Mouse (Mus musculus): ENCODE measurements around the gene Stxbp3. TPM values are rescaled to one million over a fixed set of nuclear protein-coding genes. Genes with fewer than 3 reads are reported as not detected.
"Not testable (repeated sequence)": the region's sequence is repeated elsewhere in the genome, so short reads cannot be mapped to it uniquely, and the experiment has no call there.

Stxbp3 gene
- polyA plus RNA-seq, 2 experiments from 2014 or later, result 76.9 to 97.7 TPM

- peak; percentile 84 for ATAC-seq
Measured at GRCm38 (mm10) chr3:108856386-108857123, 16.2 kb upstream of the Stxbp3 start.

DNA sequence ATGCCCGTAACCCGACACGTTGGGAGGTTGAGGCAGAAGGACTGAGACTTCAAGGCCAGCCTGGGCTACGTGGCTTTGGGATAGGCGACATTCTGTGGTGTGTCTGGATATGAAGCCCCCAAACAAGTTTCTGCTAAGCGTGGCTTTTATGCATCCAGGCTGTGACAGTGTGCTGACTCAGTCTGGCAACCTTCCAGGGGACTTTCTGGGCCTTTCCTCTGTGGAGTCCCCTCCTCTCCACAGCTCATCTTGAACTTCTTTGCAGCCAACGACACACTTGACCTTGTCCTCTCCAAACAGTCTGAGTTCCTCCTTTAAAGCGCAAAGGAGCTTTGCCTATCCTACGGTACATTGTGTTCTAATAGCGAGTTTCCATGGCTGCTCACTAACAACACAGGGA lies 15.5 kb upstream of the Stxbp3 start:
- ATAC-seq, result peak; percentile 59

DNA sequence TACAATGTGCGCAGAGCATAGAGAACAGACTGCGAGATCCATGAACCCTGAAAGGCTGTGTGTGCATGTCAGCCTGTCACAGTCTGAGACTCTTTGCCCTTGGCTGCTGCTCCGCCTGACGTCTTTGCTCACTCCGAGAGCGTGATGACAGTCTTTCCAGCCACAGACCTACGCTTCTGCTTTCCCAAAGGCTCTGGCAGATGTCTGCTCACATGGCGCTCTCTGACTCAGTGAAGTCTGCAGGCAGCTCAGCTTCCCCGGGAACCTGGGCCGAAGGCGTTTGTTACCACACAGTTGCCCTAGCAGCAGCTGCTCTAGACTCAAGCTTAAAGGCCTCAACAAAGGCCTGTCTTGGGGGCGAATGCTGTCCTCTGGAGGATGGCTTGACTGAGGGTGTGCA lies 15.0 kb upstream of the Stxbp3 start:
- ATAC-seq, result no peak

DNA sequence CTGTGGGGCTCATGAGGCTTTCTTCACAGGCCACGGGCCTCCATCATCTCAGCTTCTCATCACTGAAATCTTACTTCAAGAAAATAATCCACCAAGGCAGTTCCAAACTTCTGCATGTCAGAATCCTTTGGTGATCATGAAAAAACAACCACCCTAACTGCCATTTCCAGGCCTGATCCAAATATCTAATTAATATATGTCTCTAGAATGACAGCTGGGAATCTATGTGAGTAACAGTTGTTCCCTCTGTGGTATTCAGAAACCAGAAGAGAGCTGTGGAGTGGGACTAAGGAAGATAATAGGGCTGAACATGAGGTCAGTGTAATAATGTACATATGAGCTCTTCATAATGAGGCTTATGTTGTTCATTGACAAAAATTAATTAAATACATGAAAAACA lies 12.9 kb upstream of the Stxbp3 start:
- no peak for ATAC-seq

DNA sequence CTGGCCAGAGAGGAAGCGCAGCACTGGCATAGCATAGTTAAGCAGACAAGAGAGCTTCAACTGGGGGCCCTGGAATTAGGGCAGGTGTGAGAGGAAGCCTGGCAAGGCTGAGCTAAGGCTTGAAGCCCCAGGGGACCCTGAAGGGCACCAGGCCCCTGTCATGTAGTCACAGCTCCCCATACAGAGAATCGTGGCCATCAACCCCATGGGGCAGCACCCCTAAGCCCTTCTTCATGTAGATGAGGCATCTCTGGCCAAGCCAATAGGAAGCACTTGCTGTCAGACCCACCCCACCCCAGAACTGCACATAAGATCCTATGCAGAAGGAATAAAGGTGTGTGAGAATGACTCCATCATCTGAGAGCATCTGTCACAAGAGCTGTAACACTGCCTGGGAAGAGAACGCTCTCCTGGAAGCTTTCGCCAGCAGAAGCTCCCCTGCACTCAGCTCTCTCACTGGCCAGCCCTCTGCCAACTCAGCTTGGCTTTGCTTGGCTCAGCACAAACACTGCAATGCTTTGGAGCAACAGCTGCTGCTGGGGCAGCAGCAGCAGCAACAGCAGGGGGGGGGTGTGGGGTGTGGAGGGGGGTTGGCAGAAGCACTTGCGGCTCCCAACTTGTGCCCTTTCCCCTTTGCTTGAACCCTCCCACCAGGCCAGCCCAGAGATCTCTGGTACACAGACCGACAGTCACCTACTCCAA lies 11.8 kb upstream of the Stxbp3 start:
- no peak for ATAC-seq

DNA sequence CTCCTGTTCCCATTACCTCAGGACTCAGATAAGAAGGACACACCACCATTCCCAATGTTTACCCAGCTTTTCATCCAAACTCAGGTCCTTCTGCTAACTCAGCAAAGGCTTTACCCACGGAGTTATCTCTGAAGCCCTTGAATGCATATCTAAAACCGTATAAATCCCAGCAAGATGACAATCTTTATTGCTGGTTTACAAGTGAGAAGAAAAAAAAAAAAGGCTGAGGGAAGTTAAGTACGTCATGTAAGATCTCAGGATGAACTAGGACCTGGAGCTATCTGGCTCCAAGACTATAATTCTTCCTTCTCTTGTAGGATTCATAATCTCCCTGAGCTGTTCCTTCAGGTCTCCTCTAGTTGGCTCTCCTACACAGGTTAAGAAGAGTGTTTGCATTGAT lies 11.2 kb upstream of the Stxbp3 start:
- no peak for ATAC-seq

DNA sequence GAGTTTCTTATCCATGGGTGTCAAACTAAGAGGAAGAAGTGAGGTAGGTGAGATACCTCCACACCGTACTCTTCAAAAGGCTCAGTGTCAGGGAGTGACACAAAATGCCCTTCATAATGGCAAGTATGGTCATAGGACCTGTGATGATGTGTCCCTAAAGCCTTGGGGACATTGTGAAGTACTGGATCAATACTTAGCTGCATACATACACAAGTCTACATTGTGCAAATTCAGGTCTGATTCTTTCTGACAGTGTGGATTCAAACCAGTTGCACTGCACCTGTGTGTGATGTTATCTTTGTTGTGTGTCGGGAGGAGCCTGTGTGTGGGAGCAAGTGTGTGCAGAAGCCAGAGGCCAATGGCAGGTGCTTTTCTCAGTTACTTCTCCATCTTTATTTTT lies 10.7 kb upstream of the Stxbp3 start:
- ATAC-seq, result no peak

DNA sequence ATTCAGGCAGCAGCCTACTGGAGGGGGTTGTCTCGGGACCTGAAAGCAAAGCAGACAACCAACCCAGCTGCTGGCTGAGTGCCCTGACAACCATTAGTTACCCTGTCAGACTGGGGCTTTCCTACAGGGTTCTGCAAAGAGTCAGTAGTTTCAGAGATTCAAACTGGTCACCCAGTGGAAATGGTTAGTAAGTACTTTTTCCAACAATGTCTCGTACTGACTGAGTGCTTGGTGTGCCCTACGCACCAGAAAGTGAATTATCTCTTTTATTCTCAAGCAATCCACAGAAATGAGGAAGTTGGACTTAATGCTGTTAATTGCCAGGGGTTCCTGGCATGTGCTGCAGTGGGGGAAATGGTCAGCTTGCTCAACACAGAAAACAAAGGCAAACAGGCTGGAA lies 10.2 kb upstream of the Stxbp3 start:
- peak; percentile 81 for ATAC-seq

DNA sequence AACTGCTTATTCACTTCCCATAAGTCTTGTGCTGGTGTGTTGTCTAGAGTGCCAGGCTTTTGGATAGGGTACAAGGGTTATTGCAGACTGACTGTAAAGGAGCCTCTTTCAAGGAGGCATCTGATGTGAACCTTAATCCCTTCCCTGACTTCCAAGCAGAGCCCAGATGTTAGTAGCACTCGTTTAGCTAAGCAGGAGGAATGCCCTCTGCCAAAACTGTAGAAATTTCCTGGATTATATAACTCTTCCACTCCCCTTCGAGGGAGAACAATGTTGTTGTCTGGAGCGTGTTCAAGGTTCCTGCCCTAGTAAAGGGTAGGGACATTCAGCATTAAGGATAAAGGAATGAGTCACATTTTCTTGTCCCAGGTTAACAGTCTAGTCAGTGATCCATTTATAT lies 6.3 kb upstream of the Stxbp3 start:
- ATAC-seq, result no peak

DNA sequence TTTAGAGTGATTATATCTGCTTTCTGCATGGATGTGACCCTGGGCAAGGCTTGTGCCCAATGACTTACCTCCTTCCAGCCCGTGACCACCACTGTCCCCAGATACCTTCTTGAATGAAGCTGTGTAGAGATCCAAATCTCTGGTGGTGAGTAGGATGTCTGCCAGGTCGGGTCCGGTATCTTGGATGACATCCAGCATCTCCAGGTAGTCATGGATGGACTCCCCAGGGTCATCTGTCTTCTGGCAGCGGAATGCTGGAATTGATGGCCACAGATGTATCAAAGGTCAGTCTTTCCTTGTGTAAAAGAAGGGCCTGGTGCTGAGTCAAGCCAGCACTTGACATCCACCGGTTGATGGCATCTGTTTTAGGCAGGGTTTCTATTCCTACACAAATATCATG lies 4.2 kb upstream of the Stxbp3 start:
- no peak for ATAC-seq

DNA sequence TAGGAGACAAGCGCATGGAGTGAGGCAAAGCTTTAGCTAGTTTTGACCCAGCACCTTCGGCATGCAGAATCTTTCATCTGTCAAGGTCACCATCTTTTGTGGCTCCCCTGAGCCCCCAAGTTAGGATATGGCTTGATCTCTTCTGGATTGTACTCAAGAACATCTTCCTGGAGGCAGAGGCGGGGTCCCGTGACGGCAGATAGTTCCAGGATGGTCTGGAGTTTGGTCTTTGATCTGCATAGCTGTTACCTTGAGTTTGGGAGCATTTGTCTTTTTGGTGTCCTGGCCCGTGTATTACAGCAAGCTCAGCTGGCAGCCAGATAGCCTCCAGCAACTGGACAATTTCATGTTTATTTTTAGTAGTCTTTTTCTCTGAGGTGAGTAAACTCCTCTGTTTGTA lies 3.7 kb upstream of the Stxbp3 start:
- ATAC-seq, result no peak

DNA sequence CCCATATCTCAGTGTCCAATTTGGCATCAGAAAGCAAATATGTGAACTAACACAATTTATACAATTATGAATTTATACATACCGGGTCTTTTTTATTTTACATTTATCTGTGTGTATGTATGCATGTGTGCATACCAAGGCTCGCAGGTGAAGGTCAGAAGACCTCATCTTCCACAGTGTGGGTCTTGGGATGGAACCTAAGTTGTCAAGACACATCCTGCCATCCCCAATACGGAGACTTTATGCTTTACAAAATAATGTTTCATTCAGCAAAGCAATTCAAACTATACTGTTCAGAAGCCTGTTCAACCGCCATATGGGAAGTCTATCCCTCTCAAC lies 359 bp upstream of the Stxbp3 start:
- ATAC-seq, result no peak

- ATAC-seq, result peak; percentile 41
Measured at GRCm38 (mm10) chr3:108839647-108839999, 703 bp downstream of the Stxbp3 start.

DNA sequence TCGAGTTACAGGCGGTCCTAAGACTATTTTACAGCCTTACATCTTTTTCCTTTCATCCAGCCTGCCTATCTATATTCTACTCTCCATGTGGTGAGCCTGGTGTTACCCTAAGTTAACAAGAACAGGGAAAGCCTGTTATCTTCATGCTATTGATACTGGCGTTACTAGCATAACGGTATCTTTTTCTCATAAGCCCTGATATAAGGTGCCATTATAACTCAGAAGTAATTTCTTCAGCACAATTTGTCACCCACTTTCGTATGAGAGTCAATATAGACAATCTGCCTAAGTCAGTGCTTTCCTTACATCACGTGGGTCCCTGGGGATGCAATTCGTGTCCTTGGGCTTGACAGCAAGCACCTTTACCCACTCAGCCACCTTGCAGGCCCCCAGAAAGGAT lies 1.3 kb downstream of the Stxbp3 start:
- ATAC-seq, result no peak

DNA sequence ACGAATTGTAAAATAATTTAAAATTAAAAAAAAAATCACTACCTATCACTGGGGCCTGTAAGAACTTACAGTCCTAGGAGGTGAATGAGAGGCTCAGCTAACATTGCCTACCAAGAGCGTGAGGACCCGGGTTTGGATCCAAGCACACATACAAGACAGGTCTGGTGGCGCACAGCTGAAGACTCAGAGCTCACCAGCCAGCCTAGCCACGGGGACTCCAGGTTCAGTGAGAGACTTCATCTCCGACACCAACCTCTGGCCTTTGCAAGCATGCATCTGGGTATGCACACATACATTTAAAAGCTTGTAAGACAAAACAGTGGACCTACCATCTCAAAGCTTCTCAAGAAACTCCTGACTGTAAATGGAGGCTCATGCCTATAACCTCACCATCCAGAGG lies 3.4 kb downstream of the Stxbp3 start:
- ATAC-seq, result no peak

GRCm38 (mm10) chr3:108833717-108834116 lies 6.6 kb downstream of the Stxbp3 start:
- not testable (repeated sequence) for ATAC-seq

GRCm38 (mm10) chr3:108831750-108832149 lies 8.6 kb downstream of the Stxbp3 start:
- no peak for ATAC-seq

- no peak for ATAC-seq
Measured at GRCm38 (mm10) chr3:108830493-108830892, 9.8 kb downstream of the Stxbp3 start.

- ATAC-seq, result no peak
Measured at GRCm38 (mm10) chr3:108815631-108816030, 24.7 kb downstream of the Stxbp3 start.

- ATAC-seq, result no peak
Measured at GRCm38 (mm10) chr3:108810747-108811263, 29.5 kb downstream of the Stxbp3 start.

DNA sequence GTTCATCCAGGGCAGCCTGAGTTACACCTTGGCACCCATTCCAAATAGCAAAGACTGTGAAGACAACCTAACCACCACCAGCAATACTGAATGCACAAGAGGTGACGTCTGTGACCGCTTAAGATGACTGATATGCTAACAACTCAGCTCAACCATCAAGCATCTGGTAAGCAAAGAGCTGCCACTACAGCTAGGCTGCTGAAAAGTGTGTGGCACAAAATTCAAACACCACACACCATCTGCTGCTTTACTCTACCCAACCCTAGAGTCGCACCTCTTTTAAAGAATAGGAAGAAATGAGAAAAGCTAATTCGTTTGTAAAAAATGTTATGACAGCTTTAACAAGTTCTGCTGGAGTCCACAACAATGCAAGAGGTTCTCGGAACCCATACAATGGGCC lies 34.7 kb downstream of the Stxbp3 start:
- ATAC-seq, result no peak

GRCm38 (mm10) chr3:108798375-108798774 lies 42.0 kb downstream of the Stxbp3 start:
- no peak for ATAC-seq

DNA sequence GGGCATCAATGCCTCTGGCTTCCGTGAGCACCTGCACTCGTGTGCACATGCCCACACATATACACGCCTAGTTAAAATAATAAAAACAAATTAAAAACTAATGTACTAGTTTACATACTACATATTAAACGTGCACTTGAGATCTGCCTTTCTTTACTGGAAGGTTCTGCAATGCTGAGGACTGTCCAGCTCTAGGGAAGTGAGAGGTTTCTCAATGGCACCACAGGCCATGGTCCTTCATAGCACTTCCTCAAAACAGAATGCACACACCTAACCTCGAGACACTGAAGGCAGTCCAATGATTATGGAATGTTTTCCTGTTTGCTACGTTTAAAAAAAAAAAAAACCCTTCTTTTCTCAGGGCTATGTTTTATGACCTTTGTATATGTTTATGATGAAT lies 42.6 kb downstream of the Stxbp3 start:
- ATAC-seq, result no peak

GRCm38 (mm10) chr3:108796386-108796785 lies 43.9 kb downstream of the Stxbp3 start:
- ATAC-seq, result no peak
